Mouse (Mus musculus): ENCODE measurements around the gene Surf4. TPM values are rescaled to one million over a fixed set of nuclear protein-coding genes. Genes with fewer than 3 reads are reported as not detected.
A peak's percentile ranks its signal among the peaks of the same experiment; 100 is the strongest.

The Surf4 gene
- total RNA-seq, 4 experiments from 2014 or later = 50.4 to 57.6 (median 55.9) TPM

DNA sequence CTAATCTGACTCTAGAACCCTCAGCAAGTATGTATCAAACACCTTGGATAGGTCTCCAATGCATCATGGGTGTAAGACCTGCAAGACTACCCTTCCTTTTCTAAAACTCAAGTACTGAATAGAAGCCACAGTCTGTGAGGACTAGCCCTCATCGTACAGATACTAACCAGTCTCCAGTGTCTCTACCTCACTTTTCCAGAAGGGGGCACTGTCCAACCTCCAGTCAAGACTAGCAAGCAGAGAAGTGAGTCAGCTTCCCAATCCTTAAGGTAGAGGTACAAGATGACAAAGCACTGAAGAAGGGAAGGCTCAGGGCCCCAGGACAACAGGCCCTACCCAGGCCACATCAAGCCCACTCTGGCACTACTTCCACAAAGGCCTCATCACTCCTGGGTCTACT, 3.3 kb downstream of the Surf4 start:
- peak; percentile 57 to 69 for DNase-seq (ENCODE audit: low spot score in 2 of 2)

- no peak for DNase-seq (ENCODE audit: low spot score in 2 of 2)
Measured at GRCm38 (mm10) chr2:26927745-26928476, 5.8 kb downstream of the Surf4 start.

- no peak for DNase-seq (ENCODE audit: low spot score in 2 of 2)
Measured at GRCm38 (mm10) chr2:26921784-26922183, 11.9 kb downstream of the Surf4 start.

DNA sequence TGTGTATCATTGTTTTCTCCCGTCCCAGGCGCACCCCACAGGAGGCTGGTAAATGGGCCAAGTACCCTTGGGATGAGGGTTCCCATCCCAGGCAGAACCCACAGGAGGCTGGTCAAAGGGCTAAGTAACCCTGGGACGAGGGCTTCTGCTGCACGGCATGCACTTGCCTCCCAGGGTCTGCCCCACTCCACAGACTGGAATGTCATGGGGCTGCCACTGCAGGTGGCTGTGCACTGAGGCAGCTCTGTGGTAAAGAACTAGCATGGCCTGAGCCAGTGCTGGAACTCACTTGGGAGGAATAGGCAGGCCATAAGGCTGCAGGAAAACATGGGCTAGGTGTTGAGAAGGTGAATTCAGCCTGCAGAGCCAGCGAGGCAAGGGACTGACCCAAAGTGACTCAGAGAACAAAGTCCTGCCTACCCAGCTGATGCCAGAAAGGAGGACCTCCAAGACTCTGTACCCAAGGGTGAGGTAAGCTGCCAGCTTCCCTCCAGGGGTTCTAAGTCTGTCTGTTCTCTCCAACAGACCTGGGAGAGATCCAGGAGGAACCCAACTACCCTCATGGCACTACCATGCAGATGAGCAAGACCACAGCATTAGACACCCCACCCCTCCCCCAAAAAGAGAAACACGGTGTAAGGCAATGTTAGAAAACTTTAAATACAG, 13.4 kb downstream of the Surf4 start:
- no peak for DNase-seq (ENCODE audit: low spot score in 2 of 2)

GRCm38 (mm10) chr2:26919684-26920083, 14.0 kb downstream of the Surf4 start:
- no peak for DNase-seq (ENCODE audit: low spot score in 2 of 2)

- no peak for DNase-seq (ENCODE audit: low spot score in 2 of 2)
Measured at GRCm38 (mm10) chr2:26916738-26917137, 17.0 kb downstream of the Surf4 start.

DNA sequence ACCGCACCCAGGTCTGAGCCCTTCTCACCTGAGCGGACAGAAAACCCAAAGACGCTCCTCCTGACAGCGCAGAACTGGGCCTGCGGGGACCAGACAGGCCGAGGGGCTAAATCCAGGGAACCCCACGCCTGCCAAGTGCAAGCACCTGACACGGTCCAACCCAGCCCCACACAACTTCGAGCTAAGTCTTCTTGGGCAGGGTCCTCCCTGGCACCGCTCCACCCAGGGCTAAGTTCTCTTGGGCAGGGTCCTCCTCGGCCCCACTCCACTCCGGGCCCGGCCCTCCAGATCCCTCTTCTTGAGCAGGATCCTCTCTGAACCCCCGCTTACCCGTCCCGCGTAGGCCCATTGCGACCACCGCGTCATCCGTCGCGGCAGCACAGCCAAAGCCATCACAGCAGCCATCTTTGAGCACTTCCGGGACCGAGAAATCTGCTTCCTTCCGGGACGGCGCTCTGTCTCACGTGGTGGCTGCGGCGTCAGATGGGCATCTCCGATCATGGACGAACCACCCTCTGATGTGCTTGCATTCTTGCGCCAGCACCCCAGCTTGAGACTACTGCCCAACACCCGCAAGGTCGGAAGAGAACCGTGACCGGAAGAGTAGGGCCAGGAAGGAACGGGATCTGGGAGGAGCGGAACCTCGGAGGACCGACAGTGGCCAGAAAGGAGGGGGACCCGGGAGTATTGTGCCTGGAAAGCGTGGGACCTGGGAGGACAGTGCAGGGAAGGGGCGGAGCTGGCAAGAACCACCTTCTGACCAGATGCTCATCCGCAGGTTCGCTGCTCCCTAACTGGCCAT, 17.6 kb downstream of the Surf4 start, which contains the start of the genes Surf2 and Surf1:
TSS of gene Surf2 (plus strand) at position 441 of the 802 bp plus-strand sequence.
TSS of gene Surf1 (minus strand) at position 604 of the 802 bp plus-strand sequence.
- peak; percentile 86 to 87 for DNase-seq (ENCODE audit: low spot score in 2 of 2)

DNA sequence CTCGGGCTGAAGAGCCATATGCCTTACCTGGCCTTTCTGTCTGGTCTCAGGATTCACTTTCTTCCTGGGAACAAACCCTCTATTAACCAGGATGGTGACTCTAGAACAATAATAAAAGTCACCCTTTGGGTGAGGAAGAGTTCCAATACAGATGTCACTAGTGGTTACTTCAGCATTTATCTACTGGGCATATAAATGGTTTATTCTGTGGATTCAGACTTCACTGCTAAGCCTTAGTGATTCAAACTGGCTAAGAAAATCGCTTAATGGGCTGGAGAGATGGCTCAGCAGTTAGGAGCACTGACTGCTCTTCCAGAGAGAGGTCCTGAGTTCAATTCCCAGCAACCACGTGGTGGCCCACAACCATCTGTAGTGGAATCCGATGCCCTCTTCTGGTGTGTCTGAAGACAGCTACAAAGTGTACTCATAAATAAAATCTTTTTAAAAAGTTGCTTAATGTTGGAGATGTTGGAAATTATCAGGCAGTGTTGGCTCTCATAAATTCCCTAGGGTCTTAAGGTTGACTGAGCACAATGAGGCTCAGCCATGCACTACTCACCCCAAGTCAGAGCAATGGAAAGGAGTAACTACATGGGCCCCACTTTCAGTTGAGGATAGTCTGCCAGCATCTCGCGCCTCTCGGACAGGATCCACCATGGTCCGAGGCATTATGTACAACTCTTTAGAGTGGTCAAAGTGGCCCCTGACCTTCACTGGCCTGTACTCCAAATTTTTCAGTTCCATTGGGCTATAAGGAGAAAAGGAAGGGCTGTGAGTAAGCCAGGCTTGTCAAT, 19.4 kb downstream of the Surf4 start:
- no peak for DNase-seq (ENCODE audit: low spot score in 2 of 2)

DNA sequence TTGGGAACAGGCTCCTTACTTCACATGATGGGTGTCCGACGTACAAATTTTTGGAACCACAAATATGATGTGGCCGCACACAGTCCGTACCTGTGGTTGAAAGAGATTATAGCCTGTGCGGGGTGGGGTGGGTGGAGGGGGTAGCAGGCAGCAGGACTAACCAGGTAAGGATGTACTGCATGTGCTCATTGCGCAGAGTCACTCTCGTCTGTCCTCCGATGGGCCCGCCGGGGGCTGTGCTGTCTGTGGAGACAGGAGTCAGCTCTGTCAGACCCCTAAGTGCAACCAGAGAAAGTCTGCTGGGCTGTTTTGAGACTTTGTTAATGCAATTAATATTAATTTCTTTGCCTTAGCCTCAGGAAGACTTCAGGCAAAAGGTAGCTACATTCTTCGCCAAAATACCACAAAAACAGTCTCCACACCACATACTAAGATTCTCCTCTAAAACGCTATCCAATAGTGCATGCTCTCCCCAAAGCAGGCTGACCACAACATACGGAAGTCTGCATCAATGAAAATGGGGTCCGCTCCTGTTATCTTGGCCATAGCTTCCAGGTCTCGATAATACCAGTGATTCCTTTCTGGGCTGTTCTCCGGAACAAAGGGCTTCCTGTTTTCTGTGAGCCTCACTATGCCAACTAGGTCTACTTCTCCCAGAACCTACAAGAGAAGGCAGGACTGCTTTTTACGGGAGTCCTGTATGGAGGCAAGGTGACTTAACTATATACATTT, 20.1 kb downstream of the Surf4 start:
- DNase-seq (ENCODE audit: low spot score in 2 of 2) = no peak

- no peak for DNase-seq (ENCODE audit: low spot score in 2 of 2)
Measured at GRCm38 (mm10) chr2:26912253-26912770, 21.4 kb downstream of the Surf4 start.

DNA sequence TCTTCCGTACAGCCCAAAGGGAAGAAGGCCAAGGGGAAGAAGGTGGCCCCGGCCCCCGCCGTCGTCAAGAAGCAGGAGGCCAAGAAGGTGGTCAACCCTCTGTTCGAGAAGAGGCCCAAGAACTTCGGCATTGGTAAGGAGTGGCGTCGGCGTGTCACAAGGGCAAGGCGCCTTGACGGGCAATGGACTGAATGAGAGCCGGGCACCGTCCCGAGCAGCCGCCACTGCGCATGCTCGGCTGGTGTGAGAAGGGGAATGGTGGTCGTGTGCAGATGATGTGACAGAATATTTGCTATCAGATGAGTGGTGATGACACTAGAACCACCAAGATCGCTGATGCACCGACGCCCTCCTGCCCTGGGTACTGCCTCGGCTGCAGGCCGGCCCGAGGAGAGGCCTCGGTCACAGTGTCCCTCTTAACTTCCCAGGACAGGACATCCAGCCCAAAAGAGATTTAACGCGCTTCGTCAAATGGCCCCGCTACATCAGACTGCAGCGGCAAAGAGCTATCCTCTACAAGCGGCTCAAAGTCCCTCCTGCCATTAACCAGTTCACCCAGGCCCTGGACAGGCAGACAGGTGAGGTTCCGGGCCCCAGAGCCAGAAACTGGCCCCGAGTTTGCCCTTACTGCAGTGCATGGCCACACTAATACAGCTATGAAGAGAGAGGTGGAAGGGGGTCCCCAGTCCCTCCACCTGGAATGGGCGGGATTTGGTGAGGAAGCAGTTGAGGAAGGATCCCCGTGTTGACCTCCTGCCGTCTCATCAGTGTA, 22.5 kb downstream of the Surf4 start:
- DNase-seq (ENCODE audit: low spot score in 2 of 2) = peak in 1 of 2 experiments; percentile 60

DNA sequence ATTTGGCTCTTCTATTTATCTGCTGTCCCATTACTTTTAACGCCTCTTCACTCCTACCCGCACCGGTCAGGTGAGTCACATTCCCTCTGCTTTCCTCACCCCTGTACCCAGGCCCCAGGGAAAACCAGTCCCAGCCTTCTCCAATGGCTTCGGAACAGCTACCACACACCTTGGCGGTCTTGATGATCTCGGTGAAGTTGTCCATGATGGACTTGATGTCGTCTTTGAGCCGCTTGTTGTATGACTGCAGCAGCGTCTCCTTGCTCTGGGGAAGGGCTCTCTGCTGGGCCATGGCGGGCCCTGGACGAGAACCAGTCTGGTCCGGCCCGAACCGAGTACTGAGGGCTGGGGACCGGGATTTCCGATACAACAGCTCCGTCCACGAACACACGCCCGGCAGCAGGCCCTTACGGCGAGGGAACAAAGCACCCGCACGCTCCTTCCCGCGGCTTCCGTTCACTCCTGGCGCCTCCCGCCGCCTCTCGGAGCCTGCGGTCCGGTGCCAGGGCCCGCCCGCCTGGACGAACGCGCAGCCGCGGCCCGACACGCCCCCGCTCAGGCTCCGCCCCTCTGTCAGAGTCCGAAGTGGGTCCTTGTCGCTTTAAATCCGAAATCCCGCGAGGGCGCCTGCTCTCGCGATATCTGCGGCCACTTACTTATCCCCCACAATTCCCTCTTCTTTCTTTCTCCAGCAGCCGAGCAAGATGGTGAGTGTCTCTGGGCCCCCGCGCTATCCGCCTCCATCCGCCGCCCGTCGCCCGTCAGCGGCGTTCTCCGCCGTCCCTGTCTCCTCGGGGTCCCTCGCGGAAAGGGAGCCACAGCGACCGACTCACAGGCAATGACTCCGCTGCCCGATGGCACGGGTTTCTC, 23.4 kb downstream of the Surf4 start, which contains the start of the genes Med22 and Rpl7a:
TSS of gene Med22 (minus strand) at position 554 of the 870 bp plus-strand sequence.
TSS of gene Rpl7a (plus strand) at position 641 of the 870 bp plus-strand sequence.
- peak; percentile 98 to 100 for DNase-seq (ENCODE audit: low spot score in 2 of 2)

GRCm38 (mm10) chr2:26909387-26909784, 24.3 kb downstream of the Surf4 start:
- no peak for DNase-seq (ENCODE audit: low spot score in 2 of 2)

DNA sequence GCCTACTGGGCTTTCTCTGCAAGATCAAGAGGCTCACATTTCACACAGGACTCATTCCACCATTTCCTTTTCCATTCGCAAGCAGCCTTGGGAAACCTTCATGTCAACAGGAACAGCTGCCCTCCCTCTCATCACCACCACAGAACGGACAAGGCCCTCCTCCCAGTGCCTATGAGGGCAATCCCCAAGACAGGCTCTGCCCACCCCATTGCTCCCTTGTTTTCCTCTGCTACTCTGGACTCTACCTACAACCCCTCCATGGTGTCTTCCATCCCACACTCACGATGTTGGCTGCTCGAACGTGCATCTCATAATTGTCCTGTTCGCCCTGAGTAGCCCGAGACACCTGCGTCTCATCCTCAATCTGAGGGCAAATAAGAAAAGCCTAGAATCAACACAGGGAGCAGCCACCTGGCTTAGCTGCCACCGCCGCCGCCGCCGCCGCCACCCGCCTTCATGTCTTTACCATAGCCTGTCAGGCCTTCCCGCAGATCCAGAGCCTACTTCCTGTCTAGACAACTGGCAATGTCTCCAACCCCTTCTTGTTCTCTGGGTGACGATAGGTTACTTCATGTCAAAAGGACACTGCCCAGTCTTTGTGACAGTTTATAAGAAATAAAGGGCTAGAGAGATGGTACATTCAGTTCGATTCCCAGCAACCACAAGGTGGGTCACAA, 24.9 kb downstream of the Surf4 start:
- DNase-seq (ENCODE audit: low spot score in 2 of 2) = no peak

GRCm38 (mm10) chr2:26907109-26907508, 26.6 kb downstream of the Surf4 start:
- no peak for DNase-seq (ENCODE audit: low spot score in 2 of 2)

- DNase-seq (ENCODE audit: low spot score in 2 of 2) = no peak
Measured at GRCm38 (mm10) chr2:26906431-26906830, 27.3 kb downstream of the Surf4 start.

DNA sequence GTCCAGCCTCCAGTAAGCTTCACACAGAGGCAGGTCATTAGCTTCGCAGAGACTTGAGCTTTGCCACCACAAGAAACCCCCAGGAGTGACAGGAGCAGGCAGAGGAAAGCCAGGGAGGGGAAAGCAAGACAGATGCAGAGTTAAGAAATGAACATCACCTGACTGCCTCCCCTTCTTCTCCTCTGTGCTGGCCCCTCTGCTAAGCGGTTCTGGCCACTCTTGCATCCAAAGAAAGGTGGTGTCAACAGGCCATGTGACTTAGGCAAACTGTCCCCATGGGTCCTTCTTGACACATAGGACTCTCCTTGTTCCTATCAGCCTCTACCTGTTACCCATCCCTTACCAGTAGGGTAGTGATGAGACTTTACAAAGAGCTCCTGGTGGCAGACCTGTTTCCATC, 27.8 kb downstream of the Surf4 start:
- no peak for DNase-seq (ENCODE audit: low spot score in 2 of 2)

DNA sequence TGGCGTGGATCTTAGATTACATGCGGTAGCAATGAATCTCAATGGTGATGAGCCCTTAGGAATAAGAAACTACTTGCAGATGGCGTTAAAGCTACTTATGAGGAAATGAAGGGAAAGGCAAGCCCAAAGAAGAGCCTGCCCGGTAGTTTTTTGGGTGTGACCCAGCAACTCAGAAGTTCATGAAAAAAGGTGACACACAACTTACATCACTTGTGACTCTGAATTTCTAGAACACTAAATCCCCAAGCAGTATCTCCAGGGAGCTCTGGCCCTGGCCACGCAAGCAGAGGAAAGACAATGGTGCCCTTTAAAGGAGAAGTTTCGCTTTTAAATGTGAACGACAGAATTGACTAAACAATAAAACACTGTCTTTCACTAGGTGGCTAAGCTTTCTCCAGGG, 30.4 kb downstream of the Surf4 start:
- no peak for DNase-seq (ENCODE audit: low spot score in 2 of 2)

All from layer of hippocampus, adult 8-10 months (tissue).